Mouse (Mus musculus): ENCODE results near the gene Olfr1388.
"Not testable (repeated sequence)": the region's sequence is repeated elsewhere in the genome, so short reads cannot be mapped to it uniquely, and the experiment has no call there.

Gene Olfr1388

DNA sequence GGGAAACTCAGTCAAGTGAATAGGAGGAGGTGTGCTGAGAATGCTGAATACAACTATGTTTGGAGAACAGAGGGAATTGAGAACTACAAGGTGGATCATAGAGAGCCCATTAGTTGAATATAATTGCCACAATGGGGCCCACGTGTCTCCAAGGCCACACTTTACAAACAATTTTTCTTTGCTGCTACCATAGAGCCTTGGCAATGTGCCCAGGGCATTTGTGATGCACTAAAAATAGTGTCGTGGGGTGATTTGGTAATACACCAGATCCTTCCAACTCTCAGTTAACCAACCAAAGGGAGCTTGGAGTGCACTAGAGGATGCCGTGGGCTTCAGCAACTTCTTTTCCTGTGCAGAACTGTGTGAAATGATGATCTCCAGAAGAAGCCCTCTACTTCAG is at the start of gene Olfr1388:
Olfr1388 (plus strand) TSS at position 214 of the 400 bp plus-strand sequence.
- TF ChIP-seq GATA4 (IDR thresholded peaks at IDR 0.05; ENCODE audit: insufficient replicate concordance, low read length): no peak

DNA sequence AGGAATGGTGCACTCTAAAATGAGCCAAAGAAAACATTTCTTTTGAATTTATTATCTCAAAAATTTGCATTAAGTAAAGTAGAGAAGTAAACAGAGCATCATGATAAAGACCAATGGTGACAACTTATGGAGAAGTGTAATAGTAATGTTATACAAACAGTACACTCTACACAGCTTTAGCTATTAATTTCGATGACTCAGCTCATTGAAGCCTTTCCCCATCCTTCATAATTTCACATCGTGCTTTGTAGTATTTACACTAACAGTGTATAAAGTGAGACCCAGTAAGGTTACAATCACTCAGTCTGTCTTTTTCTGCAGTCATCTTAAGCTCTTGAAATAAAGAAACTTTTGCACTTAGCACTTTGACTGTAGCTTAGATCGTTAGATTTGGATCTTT is 29.6 kb upstream of the Olfr1388 start:
- no peak for TF ChIP-seq GATA4 (IDR thresholded peaks at IDR 0.05; ENCODE audit: insufficient replicate concordance, low read length)

DNA sequence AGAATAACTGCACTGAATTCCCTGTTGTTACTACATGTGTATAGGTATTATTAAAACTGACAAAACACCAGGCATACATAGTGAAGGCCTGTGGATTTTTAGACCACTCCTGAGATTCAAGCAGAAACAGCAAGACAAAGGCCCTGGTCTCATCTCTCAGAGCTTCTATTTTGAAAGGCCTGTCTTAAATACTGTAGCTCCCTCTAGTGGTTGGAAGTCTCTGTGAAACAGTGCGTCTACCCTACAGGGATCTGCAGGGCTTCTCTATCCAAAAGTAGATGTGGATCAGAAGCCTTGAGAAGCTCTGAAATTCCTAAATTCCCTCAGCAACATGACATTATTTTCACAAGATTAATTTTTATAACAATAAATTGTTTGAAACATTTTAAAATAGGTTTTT is 25.9 kb upstream of the Olfr1388 start:
- no peak for TF ChIP-seq GATA4 (IDR thresholded peaks at IDR 0.05; ENCODE audit: insufficient replicate concordance, low read length)

DNA sequence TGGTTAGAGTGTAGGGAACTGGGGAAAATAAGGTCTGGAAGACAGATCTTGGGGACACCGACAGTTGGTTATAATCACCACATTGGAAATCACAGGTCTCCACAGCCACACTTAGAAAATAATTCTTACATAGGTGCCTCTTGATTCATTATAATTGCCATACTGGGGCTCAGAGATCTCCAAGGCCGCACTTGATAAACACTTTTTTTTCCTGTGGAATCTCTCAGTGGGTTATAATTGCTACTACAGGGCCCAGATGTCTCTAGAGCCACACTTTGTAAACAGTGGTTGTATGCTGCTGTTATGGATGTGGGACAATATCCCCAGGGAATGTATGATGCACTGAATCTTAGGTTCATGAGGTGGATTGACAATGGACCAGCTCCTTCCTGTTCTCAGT is 13.7 kb upstream of the Olfr1388 start, which contains the start of gene Olfr1389:
Olfr1389 (plus strand) TSS at position 301 of the 400 bp plus-strand sequence.
- no peak for TF ChIP-seq GATA4 (IDR thresholded peaks at IDR 0.05; ENCODE audit: insufficient replicate concordance, low read length)

DNA sequence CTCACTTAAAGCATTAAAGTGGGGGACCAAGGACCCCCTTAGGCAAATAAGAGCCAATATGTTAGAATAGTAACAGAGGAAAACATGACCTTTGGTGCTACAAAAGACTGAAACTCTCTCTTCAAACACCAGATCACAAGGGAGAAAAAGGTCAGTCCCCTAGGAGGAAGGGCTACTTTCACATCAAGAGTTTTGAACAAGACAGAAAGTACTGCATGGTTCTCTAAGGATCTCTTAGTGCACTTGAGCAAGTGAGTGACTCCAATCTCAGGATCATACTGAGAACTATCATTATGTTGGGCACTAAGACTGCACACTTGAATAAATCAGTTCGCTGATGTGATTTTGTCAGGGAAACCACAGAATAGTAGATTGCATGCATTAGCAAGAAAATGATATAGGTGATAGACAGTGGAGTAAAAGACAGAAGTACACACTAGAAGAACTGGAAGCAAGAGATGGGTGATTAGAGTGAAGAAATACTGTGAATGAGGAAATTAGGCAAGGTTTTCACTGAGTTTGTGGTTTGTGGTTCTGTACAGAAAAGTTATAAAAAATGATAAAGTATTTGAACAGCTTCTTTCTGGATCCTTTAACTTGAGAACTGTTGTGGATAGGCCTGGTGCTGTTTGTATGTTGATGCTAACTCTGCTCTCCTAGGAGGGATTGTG is 11.0 kb upstream of the Olfr1388 start:
- TF ChIP-seq GATA4 (IDR thresholded peaks at IDR 0.05; ENCODE audit: insufficient replicate concordance, low read length): no peak

DNA sequence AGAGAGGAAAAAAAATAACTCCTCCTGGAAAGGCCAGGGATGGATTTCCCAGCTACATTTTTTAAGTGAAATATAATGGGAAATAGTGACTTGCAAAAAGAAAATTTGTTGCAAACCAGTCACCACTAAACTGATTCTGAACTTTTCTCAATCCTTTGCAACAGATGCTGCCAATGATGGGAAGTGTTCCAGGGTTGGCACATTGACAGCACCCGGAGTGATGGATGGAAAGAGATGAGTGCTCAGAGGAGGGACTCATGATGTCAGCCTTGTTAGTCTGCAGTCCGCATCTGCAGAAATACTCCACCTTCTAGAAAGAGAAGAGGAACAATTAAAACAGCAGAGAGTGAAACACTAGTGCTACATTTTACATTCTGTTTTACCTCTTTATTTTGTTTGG is 6.8 kb upstream of the Olfr1388 start:
- TF ChIP-seq GATA4 (IDR thresholded peaks at IDR 0.05; ENCODE audit: insufficient replicate concordance, low read length): no peak

DNA sequence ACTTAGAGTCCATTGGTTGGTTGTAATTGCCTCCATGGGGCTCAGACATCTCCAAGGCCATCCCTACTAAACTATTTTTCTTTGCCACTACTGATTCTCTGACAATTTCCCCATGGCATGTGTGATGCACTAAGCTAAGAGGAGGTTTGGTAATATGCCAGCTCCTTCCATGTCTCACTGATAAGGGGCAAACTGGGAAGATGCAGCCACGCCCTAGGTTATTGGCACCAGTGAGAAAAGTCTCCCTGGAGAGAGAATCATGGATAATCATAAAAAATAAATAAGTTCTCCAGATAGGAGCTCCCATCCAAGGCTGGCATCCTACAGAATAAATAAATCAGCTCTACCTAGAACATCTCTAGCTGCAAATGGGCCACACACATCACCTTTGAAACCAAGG is 18.6 kb downstream of the Olfr1388 start, which contains the start of gene Olfr1387:
Olfr1387 (plus strand) TSS at position 301 of the 400 bp plus-strand sequence.
- no peak for TF ChIP-seq GATA4 (IDR thresholded peaks at IDR 0.05; ENCODE audit: insufficient replicate concordance, low read length)

DNA sequence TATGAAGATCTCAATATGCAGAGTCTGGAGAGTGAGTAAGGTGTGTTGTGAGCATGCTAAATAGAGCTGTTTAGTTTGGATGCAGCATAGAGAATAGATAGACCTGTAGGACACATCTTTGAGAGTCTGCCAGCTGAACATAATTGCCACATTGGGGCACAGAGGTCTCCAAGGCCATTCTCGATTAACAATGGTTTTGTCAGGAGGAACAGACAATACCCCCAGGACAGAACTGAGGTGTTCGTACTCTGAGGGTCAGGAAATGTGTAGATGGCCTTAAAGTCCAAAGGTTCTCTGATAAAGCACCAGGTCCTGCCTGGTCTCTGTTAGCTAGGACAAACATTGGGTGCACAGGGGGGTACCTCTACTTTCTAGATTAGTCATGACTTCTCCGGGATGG is 28.3 kb downstream of the Olfr1388 start, which contains the start of gene Olfr1386:
Olfr1386 (plus strand) TSS at position 301 of the 400 bp plus-strand sequence.
- not testable (repeated sequence) for TF ChIP-seq GATA4 (IDR thresholded peaks at IDR 0.05; ENCODE audit: insufficient replicate concordance, low read length)

DNA sequence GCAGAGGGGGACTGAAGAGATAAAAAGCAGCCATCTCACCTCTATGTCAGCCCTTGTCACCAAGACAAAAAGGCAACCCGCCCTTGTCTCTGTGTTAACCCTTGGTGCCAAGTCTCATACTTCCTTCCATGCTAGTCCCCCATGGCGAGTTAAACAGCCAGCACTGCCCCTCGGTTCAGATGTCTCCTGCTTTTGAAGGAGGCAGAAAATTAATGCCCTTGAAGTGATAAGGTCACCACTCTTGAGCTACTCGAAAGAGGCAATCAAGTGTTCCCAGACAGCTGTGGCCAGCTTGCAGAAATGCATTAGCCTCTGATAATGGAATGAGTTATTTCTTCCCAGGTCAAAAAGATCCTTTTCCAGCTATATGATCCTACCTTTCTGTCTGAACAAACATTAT is 49.5 kb downstream of the Olfr1388 start:
- TF ChIP-seq GATA4 (IDR thresholded peaks at IDR 0.05; ENCODE audit: insufficient replicate concordance, low read length): no peak

DNA sequence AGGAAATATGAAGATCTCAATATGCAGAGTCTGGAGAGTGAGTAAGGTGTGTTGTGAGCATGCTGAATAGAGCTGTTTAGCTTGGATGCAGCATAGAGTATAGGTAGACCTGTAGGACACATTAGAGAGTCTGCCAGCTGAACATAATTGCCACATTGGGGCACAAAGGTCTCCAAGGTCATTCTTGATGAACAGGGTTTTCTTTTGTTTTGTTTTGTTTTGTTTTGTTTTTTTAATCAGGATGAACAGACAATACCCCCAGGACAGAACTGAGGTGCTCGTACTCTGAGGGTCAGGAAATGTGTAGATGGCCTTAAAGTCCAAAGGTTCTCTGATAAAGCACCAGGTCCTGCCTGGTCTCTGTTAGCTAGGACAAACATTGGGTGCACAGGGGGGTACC is 52.3 kb downstream of the Olfr1388 start, which contains the start of gene Olfr1385:
Olfr1385 (plus strand) TSS at position 301 of the 400 bp plus-strand sequence.
- not testable (repeated sequence) for TF ChIP-seq GATA4 (IDR thresholded peaks at IDR 0.05; ENCODE audit: insufficient replicate concordance, low read length)
